Mouse (Mus musculus) MEL (cell line): ENCODE measurements at regions not wholly inside any gene's neighbourhood (a gene's known extent, or its start where the extent isn't known, plus 50 kb on each side); places are given as distances from the start of the nearest gene placed in this dataset.

Experiments
- E2F4 ChIP-seq: IDR thresholded peaks from 2 replicates; pipeline ENCODE4 v1.6.1; 2011; ENCODE audit warnings: low read depth, low read length, improper control_type of control experiment, borderline replicate concordance
- POLR2A ChIP-seq, 2 experiments: IDR thresholded peaks; 2 replicates each; pipeline ENCODE4 v1.6.1; 2011 to 2012; ENCODE audit warnings: low read length in 2 of 2, mild to moderate bottlenecking in 2 of 2, control low read depth in 1 of 2, improper control_type of control experiment in 1 of 2, low read depth in 1 of 2, moderate library complexity in 1 of 2; ENCODE audit not compliant: control insufficient read depth in 1 of 2, insufficient read depth in 1 of 2, poor library complexity in 1 of 2

- no peak for TF ChIP-seq POLR2A (IDR thresholded peaks at IDR 0.05; ENCODE audit: control insufficient read depth in 1 of 2, insufficient read depth in 1 of 2, low read depth in 1 of 2, low read length in 2 of 2, poor library complexity in 1 of 2)
- TF ChIP-seq E2F4, result no peak
These were observed 283.0 kb upstream of the Tank start for GRCm38 (mm10) chr2:61295261-61295964.
